Mouse (Mus musculus): Measurements from ENCODE around the gene Tph1.
A peak's percentile ranks its signal among the peaks of the same experiment; 100 is the strongest.

Gene Tph1

DNA sequence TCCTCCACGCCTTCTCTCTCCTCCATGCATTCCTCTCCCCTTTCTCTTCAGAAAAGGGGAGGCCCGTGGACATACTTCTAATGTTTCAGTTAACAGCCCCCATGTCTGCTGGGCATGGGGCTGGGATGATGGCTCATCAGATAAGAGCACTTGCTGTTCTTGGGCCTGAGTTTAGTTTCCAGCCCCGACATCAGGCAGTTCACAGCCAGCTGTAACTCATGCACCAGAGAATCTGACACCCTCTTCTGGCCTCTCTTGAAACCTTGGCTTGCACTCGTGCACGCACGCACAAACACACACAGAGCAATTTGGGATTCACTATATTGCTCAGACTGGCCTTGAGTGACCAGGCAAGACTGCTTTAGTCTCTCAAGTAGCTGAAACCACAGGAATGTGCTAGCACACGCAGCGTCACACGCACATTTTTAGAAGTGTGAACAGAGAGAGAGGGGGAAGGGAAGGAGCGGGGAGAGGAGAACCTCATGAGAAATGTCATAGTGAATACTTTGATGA is at the start of gene Tph1:
Gene Tph1, minus strand, starts transcription at position 378 of the 513 bp plus-strand sequence.
- no peak for DNase-seq (ENCODE audit: low read depth, low spot score)

GRCm38 (mm10) chr7:46720460-46720859 is 48.1 kb upstream of the Tph1 start:
- no peak for DNase-seq (ENCODE audit: low read depth, low spot score)

- DNase-seq (ENCODE audit: low read depth, low spot score): no peak
Measured at GRCm38 (mm10) chr7:46719526-46719925, 47.2 kb upstream of the Tph1 start.

DNA sequence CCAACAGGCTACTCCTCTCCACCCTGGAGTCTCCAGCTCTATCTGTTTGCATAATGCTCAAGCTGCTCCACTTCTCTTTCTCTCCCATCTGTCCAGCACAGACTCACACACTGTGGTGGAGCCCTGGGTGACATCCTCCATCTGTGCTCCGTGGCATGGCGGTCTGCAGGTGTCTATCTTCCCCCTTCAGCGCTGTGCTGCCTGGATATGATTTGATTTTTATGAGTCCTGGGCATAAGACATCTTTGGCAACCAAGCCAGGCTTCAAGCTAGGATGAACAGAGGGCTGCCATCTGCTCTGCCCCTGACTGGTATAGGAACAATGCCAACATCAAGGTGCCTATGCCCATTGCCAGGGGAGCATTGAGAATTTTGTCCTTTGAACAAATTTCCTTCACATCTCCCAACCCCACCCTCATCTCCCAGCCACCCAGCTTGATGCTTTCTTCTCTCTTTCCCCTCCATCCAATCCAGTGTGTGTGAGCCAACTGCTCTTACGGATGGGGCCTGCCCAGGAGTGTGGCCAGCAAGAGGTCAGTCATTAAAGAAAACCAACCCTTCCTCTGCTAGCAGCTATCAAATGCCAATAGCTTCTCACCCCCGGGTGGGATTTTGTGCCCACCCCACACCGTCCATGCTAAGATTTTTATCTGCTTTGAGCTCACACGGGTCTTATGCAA is 46.4 kb upstream of the Tph1 start:
- DNase-seq (ENCODE audit: low read depth, low spot score): no peak

- no peak for DNase-seq (ENCODE audit: low read depth, low spot score)
Measured at GRCm38 (mm10) chr7:46716897-46717296, 44.6 kb upstream of the Tph1 start.

- no peak for DNase-seq (ENCODE audit: low read depth, low spot score)
Measured at GRCm38 (mm10) chr7:46715600-46715999, 43.3 kb upstream of the Tph1 start, which contains the start of gene Saa3. Saa3 (minus strand) TSS chr7:46715700.

- DNase-seq (ENCODE audit: low read depth, low spot score): peak; percentile 76
Measured at GRCm38 (mm10) chr7:46714518-46714917, 42.2 kb upstream of the Tph1 start.

GRCm38 (mm10) chr7:46712250-46712649 is 39.9 kb upstream of the Tph1 start:
- DNase-seq (ENCODE audit: low read depth, low spot score): peak; percentile 47

DNA sequence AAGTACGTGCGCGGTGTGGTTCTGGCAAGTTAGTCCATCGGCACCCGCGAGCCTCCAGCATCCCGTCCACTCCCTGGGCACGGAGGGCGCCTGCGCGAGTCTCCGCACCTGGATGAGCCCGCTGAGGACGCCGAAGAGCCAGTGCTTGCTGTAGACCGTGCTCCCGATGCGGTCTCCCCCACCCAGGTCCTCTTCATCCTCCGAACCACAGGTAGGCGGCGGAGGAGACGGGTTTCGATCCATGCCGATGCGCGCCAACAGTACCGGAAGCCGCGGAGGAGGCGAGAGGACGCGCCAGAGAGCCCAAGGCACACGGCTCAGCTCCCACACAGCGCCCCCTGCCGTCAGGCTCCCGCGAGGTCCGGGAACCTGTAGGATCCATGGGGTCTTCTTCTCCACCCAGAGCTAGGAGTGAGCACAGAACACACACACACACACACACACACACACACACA is 38.1 kb upstream of the Tph1 start, which contains the start of gene Saal1:
Gene Saal1, minus strand, starts transcription at position 291 of the 455 bp plus-strand sequence.
- peak; percentile 94 for DNase-seq (ENCODE audit: low read depth, low spot score)

DNA sequence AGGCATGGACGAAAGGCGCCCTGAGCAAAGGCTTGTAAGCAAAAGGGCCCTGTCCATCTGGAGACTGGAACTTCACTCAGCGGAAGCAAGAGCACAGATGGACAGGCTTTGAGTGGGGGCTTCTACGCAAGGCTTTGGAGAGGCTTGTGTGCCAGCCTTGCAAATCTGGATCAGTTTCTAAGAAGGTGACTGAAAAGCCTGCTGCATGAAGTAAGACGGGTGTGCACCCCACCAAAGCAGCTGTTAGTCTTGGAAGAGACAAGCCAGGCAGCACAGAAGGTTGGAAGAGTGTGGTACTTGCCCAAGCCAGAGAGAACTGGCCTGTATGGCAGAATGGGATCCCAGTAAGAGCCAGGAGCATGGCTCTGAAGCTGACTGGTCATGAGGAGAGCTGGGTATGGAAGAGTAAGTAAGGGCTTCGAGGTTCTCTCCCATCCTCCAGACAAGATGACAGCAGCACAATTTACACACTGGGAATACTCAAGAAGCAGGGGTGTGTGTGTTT is 28.2 kb upstream of the Tph1 start:
- DNase-seq (ENCODE audit: low read depth, low spot score): no peak

- no peak for DNase-seq (ENCODE audit: low read depth, low spot score)
Measured at GRCm38 (mm10) chr7:46696754-46697153, 24.4 kb upstream of the Tph1 start.

DNA sequence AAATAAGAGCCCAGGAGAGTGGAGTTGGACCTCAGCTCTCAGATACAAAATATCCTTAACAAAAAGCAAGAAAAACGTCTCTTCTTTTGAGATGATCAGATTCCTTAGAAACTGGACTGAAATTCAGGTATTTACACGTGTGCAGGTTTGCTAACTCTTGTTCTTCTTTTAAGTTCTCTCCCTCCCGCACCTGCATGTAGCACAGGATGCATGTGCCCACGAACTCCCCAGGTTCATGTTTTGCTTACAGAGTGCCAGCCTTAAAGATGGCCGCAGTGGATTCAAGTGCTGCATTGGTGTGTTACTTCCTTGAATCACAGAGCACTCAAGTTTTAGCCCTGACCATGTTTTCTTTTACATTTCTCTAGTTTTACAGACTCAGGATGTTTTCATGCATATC is 14.5 kb upstream of the Tph1 start:
- peak; percentile 77 for DNase-seq (ENCODE audit: low read depth, low spot score)

- no peak for DNase-seq (ENCODE audit: low read depth, low spot score)
Measured at GRCm38 (mm10) chr7:46680732-46681131, 8.4 kb upstream of the Tph1 start.

DNA sequence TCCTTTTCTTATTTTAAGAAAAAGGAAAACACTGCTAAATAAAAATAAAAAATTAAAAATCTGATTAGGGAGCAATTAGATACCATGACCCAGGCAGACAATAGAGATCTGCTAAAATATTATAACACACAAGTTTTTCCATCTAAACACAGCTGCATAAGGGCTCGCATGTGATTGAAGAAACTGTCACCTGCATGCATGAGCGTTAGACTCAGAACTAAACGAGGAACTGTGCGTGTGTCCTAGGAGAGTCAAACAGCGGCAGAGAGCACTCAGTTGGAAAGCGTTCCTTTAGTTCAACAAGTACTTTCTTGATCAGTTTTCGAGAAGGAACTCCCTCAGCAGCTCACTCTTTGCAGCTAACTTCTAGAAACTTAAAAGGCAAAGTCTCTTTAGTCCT is 6.7 kb upstream of the Tph1 start:
- DNase-seq (ENCODE audit: low read depth, low spot score): peak; percentile 67

DNA sequence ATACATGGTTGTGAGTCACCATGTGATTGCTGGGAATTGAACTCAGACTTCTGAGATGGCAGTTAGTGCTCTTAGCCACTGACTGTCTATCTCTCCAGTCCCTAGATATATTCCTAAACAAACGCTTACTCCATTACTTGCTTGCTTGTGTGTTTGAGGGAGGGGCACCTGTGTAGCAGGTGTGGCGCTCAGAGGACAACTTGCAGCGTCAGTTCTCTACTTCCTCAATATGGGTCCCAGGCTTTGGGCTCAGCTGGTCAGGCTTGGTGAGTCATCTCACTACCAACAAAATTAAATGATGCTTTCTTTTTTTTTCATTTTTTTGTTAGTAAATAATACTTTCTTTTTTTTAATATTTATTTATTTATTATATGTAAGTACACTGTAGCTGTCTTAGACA is 6.1 kb upstream of the Tph1 start:
- DNase-seq (ENCODE audit: low read depth, low spot score): peak; percentile 82

DNA sequence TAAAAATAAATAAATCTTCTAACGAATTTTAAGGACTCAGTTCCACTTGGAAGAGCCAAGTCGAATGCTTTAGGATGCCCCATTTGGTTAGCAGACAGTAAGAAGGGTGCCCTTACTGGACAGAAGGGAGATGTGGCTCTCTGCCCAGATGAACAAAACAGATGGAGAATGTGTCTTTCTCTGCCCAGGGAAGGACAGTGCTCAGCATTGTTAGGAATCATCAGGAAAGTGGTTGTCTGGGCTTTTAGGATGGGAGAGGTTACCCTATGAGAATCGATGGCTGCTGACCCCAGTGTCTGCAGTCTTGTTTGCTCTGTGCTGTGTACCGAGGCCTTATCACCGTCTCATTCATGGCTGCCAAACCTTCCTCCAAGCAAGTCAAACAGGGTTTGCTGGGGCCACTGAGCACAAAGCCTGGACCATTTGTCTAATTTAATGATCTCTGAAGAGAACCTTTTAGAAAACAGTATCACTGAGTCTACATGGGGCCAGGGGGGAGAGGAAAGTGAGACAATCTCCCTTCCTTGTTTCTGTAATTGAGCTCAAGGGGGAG is 4.5 kb upstream of the Tph1 start:
- no peak for DNase-seq (ENCODE audit: low read depth, low spot score)

GRCm38 (mm10) chr7:46675886-46676285 is 3.5 kb upstream of the Tph1 start:
- DNase-seq (ENCODE audit: low read depth, low spot score): no peak

- DNase-seq (ENCODE audit: low read depth, low spot score): no peak
Measured at GRCm38 (mm10) chr7:46675061-46675460, 2.7 kb upstream of the Tph1 start.

DNA sequence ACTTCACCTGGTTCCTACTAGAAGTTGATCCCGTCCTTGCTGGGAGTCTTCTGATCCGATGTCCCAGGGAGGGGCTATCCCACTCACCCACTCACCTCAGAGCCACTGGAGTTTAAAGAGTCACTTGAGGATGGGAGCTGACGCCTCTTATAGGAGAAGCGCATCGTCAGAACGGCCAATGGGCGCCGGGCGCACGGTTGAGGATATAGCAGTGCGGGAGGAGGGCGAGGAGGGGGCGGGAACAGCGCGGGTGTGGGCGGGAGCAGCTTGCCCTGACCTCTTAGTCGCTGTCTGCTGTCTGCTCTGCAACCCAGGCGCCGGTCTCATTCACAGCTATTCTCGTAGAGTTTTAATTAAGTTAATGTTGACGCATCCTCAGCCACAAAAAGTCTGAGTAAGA is 5.1 kb downstream of the Tph1 start:
- DNase-seq (ENCODE audit: low read depth, low spot score): no peak

- DNase-seq (ENCODE audit: low read depth, low spot score): peak; percentile 59
Measured at GRCm38 (mm10) chr7:46665236-46665635, 7.1 kb downstream of the Tph1 start.

DNA sequence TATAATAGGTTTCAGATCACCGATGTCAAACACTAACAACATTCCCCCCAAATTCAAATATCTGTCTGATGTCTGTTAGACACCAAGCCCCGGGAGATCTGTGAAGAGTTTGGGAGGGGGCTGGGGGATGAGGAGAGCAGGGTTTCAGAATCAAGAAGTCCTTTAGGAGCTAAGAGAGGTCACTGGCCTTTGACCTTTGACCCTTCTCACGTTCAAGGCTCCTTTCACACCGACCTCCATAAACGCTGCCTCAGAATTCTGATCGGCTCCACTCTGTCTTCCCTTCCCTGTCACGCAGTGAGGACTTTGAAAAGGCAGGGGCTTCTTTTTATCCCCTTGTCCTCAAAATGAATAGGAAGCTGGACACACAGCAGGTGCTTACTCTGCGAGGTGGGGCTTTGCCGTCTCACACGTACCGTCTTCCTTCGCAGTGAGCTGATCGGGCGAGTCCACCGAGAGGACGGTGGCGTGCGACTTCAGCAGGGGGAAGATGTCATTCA is 10.7 kb downstream of the Tph1 start:
- no peak for DNase-seq (ENCODE audit: low read depth, low spot score)

- no peak for DNase-seq (ENCODE audit: low read depth, low spot score)
Measured at GRCm38 (mm10) chr7:46652279-46652678, 20.1 kb downstream of the Tph1 start.

- DNase-seq (ENCODE audit: low read depth, low spot score): peak; percentile 23
Measured at GRCm38 (mm10) chr7:46650231-46650630, 22.1 kb downstream of the Tph1 start.
